Mouse (Mus musculus): Measurements from ENCODE around the gene Rbm17.

DNA sequence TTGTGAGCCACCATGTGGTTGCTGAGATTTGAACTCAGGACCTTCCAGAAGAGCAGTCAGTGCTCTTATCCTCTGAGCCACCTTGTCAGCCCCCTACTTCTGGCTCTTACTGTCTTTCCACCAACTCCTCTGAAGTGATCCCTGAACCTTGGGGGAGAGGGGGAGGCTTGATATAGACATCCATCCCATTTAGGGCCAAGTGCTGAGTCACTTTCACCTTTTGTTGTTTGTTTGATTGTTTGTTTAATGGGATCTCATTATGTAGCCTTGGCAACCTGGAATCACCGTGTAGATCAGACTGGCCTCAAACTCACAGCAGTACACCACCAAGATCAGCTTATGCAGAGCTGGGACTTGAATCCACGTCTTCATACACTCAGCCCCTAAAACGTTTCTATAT is 46.7 kb downstream of the Rbm17 start:
- TF ChIP-seq CTCF (IDR thresholded peaks at IDR 0.05; ENCODE audit: low read depth), result no peak
- TF ChIP-seq EP300 (IDR thresholded peaks at IDR 0.05; ENCODE audit: low read depth), result no peak
